Mouse (Mus musculus) stomach, embryonic 14.5 days (tissue): ENCODE data around the gene Cd1d1. TPM values are rescaled to one million over a fixed set of nuclear protein-coding genes. Genes with fewer than 3 reads are reported as not detected.
"Not testable (repeated sequence)": the region's sequence is repeated elsewhere in the genome, so short reads cannot be mapped to it uniquely, and the experiment has no call there.

Experiments
- ATAC-seq: fragments of 200-750 bp; cut with Nextera tagmentation; 2 replicates; pipeline ENCODE4 v1.8.0; 2017; ENCODE audit warnings: low read depth, moderate TSS enrichment; ENCODE audit not compliant: insufficient number of reproducible peaks, insufficient read depth, low FRiP score
- H3K27ac ChIP-seq: fragments of 300-500 bp; sonication (generic); 2 replicates; pipeline ENCODE4 v1.5.1; 2014; ENCODE audit warnings: mild to moderate bottlenecking, low read length, moderate library complexity, mixed read lengths
- H3K27me3 ChIP-seq: fragments of 300-500 bp; sonication (generic); 2 replicates; pipeline ENCODE4 v1.6.1; 2014; ENCODE audit warnings: low read length, control low read depth, mixed read lengths; ENCODE audit not compliant: control insufficient read depth, insufficient read depth
- H3K36me3 ChIP-seq: fragments of 300-500 bp; sonication (generic); 2 replicates; pipeline ENCODE4 v1.6.1; 2014; ENCODE audit warnings: mild to moderate bottlenecking, control low read depth, low read length, moderate library complexity, mixed read lengths; ENCODE audit not compliant: control insufficient read depth, insufficient read depth
- H3K4me1 ChIP-seq: fragments of 300-500 bp; sonication (generic); 2 replicates; pipeline ENCODE4 v1.6.1; 2014; ENCODE audit warnings: low read length, control low read depth, mixed read lengths; ENCODE audit not compliant: control insufficient read depth, insufficient read depth
- H3K4me2 ChIP-seq: fragments of 300-500 bp; sonication (generic); replicated peaks from 2 replicates; pipeline ENCODE4 v1.6.1; 2014; ENCODE audit warnings: low read depth, low read length, control low read depth
- H3K4me3 ChIP-seq: fragments of 300-500 bp; sonication (generic); 2 replicates; pipeline ENCODE4 v1.5.1; 2014; ENCODE audit warnings: low read depth, low read length, control low read depth
- H3K9ac ChIP-seq: fragments of 300-500 bp; sonication (generic); replicated peaks from 2 replicates; pipeline ENCODE4 v1.6.1; 2014; ENCODE audit warnings: low read depth, mild to moderate bottlenecking, control low read depth, low read length, moderate library complexity, mixed read lengths
- H3K9me3 ChIP-seq: fragments of 300-500 bp; sonication (generic); 2 replicates; pipeline ENCODE4 v1.6.1; 2016; ENCODE audit warnings: low read depth, low read length, control low read depth; ENCODE audit not compliant: control insufficient read depth
- WGBS: fragments of 180-500 bp; shearing (Covaris S2); extraction: QIAGEN DNeasy Blood & Tissue Kit; methylation state at CpG from one replicate; pipeline ENCODE4 v1.1.7; 2014; 5-methylcytosine and 5-hydroxymethylcytosine counted together
- polyA plus RNA-seq: library from polyadenylated mRNA; unstranded; fragments of >200 nt; fragmentation: Nextera tagmentation; extraction: Ambion mirVana; gene quantifications from 2 replicates; pipeline ENCODE4 v1.2.1, GENCODE M21; 2014

Cd1d1 gene
- polyA plus RNA-seq, 1 experiment from 2014 or later = 37.6 TPM

GRCm38 (mm10) chr3:86986969-86987368, 12.3 kb downstream of the Cd1d1 start:
- H3K4me1 ChIP-seq, ATAC-seq, H3K27me3 ChIP-seq, H3K9me3 ChIP-seq, H3K36me3 ChIP-seq, H3K27ac ChIP-seq, H3K9ac ChIP-seq: not testable (repeated sequence)
- Histone ChIP-seq H3K4me2 (peak overlapping the region; percentile 42), H3K4me3 (peak overlapping the region; percentile 25)
- WGBS = 44% methylated on average over 5 of the region's 6 CpGs

- Histone ChIP-seq H3K4me1 (no peaks in the 10 kb centered on the region), H3K4me3 (peak overlapping the region; percentile 25), H3K27ac (no peak overlapping the region), H3K9me3 (no peaks in the 10 kb centered on the region), H3K4me2 (peak overlapping the region; percentile 42), H3K27me3 (no peaks in the 10 kb centered on the region), H3K36me3 (no peaks in the 10 kb centered on the region), H3K9ac (no peak overlapping the region; the same call in 1 of the 2 replicates)
- peak; percentile 61; the same call in 1 of the 2 replicates for ATAC-seq
- 25% methylated on average over 12 of the region's 12 CpGs for WGBS
These were observed 12.8 kb downstream of the Cd1d1 start for GRCm38 (mm10) chr3:86986490-86986889.

GRCm38 (mm10) chr3:86983382-86983781, 15.9 kb downstream of the Cd1d1 start:
- WGBS = 67% methylated on average over 6 of the region's 6 CpGs
- no peak for ATAC-seq

GRCm38 (mm10) chr3:86976546-86976945, 22.7 kb downstream of the Cd1d1 start:
- Histone ChIP-seq H3K9me3 (no peaks in the 10 kb centered on the region), H3K4me3 (no peak overlapping the region), H3K36me3 (no peaks in the 10 kb centered on the region), H3K9ac (no peak overlapping the region), H3K4me1 (no peaks in the 10 kb centered on the region), H3K27ac (no peak overlapping the region), H3K4me2 (no peak overlapping the region), H3K27me3 (no peaks in the 10 kb centered on the region)
- ATAC-seq = peak; percentile 56; the same call in 1 of the 2 replicates
- 13% methylated on average over 8 of the region's 8 CpGs for WGBS

More at GRCm38 (mm10) chr3:86983382-86983781, 15.9 kb downstream of the Cd1d1 start:
- no peak overlapping the region for H3K4me2 ChIP-seq
- H3K9ac ChIP-seq = no peak overlapping the region
- no peaks in the 10 kb centered on the region for H3K9me3 ChIP-seq
- H3K36me3 ChIP-seq = no peaks in the 10 kb centered on the region
- no peak overlapping the region for H3K4me3 ChIP-seq
- no peak overlapping the region for H3K27ac ChIP-seq
- no peaks in the 10 kb centered on the region for H3K27me3 ChIP-seq
- H3K4me1 ChIP-seq = no peaks in the 10 kb centered on the region

DNA sequence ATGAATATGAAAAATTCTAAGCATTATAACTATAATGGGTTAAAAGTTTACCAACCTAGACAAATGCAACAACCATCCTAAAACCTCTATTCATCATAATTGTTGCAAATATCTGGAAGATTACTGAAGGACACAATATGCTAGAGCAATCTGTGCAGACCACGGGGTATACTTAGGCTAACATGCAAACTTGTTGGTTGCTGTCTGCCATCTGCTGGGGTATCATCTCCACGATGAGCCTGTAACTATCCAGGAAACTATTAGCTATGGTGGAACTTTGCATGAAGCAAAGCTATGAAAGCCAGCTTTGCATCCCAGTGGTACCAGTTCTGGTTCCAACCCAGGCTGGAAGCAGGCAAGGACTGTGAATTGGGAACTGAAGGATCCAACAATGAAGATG, 24.1 kb downstream of the Cd1d1 start:
- H3K9me3 ChIP-seq = no peaks in the 10 kb centered on the region
- no peak for ATAC-seq
- H3K9ac ChIP-seq = no peak overlapping the region
- H3K4me3 ChIP-seq = no peak overlapping the region
- no peaks in the 10 kb centered on the region for H3K27me3 ChIP-seq
- H3K4me1 ChIP-seq = no peaks in the 10 kb centered on the region
- WGBS = 72% methylated on average over 2 of the region's 2 CpGs
- H3K36me3 ChIP-seq = no peaks in the 10 kb centered on the region
- no peak overlapping the region for H3K4me2 ChIP-seq
- H3K27ac ChIP-seq = no peak overlapping the region

DNA sequence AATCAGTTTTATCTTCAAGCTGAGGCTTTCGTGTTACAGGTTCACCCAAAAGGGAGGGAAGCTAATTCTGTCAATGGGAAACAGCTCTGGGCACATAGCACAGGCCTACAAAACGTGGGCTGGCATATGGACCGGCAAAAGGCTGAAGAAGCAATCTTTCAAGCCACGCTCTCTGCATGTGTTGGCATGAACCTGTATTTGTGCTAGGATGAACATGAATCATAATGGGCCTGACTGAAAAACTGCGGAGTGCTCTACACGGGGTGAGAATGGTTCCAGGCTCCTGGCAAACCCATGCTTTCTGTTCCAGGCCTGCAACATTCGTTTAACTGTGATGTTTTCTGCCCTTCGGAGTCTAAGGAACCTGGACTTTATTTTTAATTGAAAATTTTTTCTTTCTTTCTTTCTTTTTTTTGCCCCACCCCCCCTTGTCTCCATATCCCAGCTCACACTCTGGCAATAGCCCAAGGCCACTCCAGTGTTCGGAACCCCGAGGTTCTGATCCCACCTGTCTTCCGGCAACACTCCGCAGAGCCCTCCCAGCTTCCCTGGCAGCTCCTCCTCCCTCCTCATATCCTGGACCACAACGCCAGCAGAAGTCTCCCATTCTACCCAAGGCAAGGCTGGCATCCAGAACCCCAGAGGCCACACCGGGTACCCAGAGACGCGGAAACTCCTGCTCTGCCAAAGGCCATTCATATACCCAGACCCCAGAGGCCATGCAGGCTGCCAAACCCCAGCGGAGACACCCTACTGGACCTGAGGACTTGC, 36.4 kb downstream of the Cd1d1 start:
- no peak overlapping the region for H3K9ac ChIP-seq
- H3K27me3 ChIP-seq = no peaks in the 10 kb centered on the region
- H3K4me3 ChIP-seq = no peak overlapping the region
- no peak overlapping the region for H3K4me2 ChIP-seq
- no peak overlapping the region for H3K27ac ChIP-seq
- H3K9me3 ChIP-seq = no peaks in the 10 kb centered on the region
- no peak for ATAC-seq
- 86% methylated on average over 17 of the region's 17 CpGs for WGBS
- H3K4me1 ChIP-seq = no peaks in the 10 kb centered on the region
- no peaks in the 10 kb centered on the region for H3K36me3 ChIP-seq

- no peak for ATAC-seq
- H3K4me3 ChIP-seq = no peak overlapping the region
- no peaks in the 10 kb centered on the region for H3K4me1 ChIP-seq
- no peak overlapping the region for H3K9ac ChIP-seq
- H3K36me3 ChIP-seq = no peaks in the 10 kb centered on the region
- H3K4me2 ChIP-seq = no peak overlapping the region
- WGBS = 81% methylated on average over 2 of the region's 2 CpGs
- H3K27me3 ChIP-seq = no peaks in the 10 kb centered on the region
- H3K27ac ChIP-seq = no peak overlapping the region
- H3K9me3 ChIP-seq = no peaks in the 10 kb centered on the region
These were observed 37.9 kb downstream of the Cd1d1 start for GRCm38 (mm10) chr3:86961395-86961669.

GRCm38 (mm10) chr3:86960656-86961394, 38.4 kb downstream of the Cd1d1 start:
- Histone ChIP-seq H3K27ac (no peak overlapping the region), H3K4me3 (no peak overlapping the region), H3K4me1 (no peaks in the 10 kb centered on the region), H3K4me2 (no peak overlapping the region), H3K27me3 (no peaks in the 10 kb centered on the region), H3K9ac (no peak overlapping the region), H3K36me3 (no peaks in the 10 kb centered on the region), H3K9me3 (no peaks in the 10 kb centered on the region)
- 83% methylated on average over 17 of the region's 17 CpGs for WGBS
- no peak for ATAC-seq
